Mouse (Mus musculus) erythroid progenitor cell, adult 5-6 weeks (primary cell): Measurements from ENCODE around the gene Pde4d. TPM values are rescaled to one million over a fixed set of nuclear protein-coding genes. Genes with fewer than 3 reads are reported as not detected.

ENCODE experiments used
- ATAC-seq: replicated peaks from 2 replicates; pipeline ENCODE4 v1.8.0; 2016; ENCODE audit warnings: moderate number of reproducible peaks, mild to moderate bottlenecking, moderate TSS enrichment, inconsistent platforms; ENCODE audit not compliant: poor library complexity, low FRiP score, severe bottlenecking
- total RNA-seq, 2 experiments: library from RNA; stranded (forward) in 1 of 2; stranded (reverse) in 1 of 2; fragments of 150-400 nt in 1 of 2; fragments of 186-747, 209-891 nt in 1 of 2; gene quantifications; 2 replicates each; pipeline versions ENCODE4 v1.2.3 to v1.2.4; 2015 to 2017; ENCODE audit warnings: low replicate concordance in 2 of 2

Pde4d gene
- total RNA-seq, 2 experiments from 2014 or later, result 61.3 to 82.2 TPM

DNA sequence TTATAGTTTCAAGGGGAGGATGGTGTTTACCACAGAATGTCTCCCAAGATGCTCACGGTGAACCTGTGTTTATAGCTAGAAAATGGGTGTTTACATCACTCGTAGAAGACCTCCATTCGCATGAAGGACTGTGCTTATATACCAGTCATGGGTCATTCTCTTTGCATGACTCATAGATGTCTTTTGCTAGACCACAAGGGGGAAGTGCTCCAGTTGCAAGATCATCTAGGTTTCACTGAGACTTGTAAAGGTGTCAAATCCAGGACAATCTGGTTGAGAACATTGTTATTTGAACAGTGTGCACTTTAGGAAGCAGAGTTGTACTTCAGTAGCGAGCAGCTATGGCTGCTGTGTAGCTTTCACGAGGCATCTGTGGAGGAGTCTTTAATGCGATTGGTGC, 35.3 kb downstream of the Pde4d start:
- no peak for ATAC-seq

DNA sequence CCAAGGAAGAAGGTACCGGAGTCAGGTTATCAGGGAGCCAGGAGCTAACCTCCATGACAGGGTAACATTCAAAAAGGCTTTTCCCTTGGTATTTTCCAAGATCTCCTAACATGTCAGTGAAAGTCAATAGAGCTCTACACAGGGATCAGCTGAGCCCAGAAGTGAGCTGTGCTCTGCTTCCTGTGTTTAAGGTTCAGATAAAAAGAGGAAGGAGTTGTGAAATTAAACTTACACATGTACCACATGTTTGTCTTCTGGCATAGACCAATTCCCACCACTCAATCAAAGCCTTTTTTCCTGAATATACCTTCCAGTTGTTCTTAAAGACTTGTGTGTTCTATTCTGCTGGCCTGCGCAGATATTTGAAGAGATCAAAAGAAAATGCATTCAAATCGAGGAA, 37.3 kb downstream of the Pde4d start:
- ATAC-seq, result no peak

DNA sequence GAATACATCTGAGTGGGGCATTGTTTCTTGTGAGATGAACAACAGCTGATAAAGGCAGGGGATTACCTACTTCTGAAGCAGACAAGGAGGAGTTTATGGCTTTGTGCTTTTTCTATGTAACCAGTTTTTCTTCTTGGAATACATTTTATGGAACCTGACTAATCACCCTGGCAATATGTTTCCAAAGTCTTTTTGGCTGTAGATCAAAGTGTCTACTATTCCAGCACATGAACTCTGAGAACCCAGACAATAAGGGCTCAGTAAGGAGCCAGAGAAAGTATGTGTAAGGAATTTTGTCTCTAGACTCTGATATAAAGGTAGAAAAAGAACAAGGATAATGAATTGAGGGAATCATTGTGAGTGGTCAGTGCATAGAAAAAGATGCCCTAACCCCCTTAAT, 40.1 kb downstream of the Pde4d start:
- no peak for ATAC-seq

DNA sequence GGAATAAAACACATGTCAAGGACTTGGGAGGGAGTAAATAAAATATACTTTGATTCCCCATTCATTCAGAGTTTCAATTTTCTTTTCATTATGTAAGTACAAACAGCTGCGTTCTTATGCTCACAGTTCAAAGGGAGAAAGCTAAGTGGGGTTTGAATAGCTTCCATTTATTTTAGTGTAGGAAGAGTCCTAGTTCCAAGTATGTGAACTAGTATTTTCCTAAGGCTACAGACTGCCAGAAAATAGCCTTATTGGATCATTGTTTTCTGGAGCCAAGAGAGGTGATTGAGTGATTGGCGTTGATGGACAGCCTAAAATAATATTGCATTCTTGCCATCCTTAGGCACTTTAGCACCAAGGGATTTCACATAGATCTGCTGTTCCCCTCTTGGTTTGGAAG, 41.1 kb downstream of the Pde4d start:
- no peak for ATAC-seq

DNA sequence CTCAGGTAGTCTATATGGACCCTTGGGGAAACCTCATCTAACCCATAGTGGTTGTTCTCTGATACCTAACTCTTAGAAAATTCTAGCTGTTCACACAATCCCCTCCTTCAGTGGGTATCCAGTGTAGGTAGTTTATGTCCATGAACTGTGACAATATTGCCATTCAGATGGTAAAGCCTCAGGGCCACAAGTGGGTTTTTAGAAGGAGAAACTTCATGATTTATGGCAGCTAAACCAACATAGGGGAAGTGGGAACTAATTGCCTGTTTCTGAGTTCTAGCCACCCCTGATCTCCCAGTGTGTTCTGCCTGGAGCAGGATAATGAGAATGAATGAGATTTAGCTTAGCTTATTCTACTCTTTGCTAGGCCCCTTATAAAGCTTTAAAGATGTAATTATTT, 43.1 kb downstream of the Pde4d start:
- no peak for ATAC-seq

DNA sequence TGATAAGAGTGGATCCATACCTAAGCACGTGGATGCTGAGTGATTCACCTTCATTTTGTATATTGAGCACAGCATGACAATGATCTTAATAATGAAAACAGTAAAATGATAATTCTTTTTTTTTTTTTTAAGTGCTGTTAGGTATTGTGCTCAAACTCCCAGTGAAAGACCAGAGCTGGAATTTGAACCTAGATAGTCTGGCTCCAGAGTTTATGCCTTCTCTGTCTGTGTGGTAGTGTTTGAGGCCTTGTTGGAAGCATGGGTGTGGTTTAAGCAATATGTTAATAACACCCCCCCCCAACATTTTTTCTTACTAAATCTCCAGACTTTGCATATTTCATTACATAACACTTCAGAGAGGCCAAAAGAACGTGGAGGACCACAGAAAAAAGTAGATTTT, 44.6 kb downstream of the Pde4d start:
- ATAC-seq, result no peak

DNA sequence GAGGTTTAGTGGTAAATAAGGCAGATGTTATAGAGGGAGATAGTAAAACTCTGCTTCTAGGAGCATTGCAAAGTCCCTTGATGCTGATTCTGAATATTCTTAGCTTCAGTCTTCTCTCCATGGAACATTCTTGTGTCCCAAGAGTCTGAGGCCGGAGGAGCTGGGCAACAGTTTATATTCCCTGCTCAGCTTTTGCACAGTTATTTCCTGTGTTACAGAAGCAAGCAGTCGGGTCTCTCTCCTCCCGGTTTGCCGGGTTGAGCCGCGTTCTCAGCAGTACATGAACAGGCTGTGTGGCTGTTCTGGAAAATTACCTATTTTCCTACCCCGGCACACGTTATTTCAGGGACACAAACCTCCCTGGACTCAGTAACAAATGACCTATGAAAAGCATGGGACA, 48.0 kb downstream of the Pde4d start:
- ATAC-seq, result no peak

DNA sequence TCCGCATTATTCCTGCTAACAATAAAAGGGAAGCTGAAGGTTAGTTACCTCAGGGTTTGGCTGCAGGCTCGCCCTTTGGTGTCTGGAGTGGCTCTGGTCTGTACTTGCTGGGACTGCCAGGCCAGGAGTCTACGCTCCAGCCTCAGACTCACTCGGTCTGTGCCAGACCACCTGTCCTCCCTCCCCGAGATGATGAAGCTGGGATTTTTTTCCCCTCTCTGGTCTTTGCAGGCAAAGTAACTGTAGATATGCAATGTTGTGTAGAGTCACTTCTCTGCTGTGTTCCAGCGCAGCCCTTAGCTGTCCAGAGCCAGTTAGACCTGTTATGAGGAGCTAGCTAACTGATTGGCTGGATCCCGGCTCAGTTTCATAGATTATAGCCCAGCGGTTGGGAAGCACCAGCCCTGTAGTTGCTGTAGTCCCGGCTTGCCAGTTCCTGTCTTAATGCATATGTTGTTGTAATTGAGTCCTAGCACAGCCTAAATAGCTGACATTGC, 48.5 kb downstream of the Pde4d start:
- no peak for ATAC-seq

DNA sequence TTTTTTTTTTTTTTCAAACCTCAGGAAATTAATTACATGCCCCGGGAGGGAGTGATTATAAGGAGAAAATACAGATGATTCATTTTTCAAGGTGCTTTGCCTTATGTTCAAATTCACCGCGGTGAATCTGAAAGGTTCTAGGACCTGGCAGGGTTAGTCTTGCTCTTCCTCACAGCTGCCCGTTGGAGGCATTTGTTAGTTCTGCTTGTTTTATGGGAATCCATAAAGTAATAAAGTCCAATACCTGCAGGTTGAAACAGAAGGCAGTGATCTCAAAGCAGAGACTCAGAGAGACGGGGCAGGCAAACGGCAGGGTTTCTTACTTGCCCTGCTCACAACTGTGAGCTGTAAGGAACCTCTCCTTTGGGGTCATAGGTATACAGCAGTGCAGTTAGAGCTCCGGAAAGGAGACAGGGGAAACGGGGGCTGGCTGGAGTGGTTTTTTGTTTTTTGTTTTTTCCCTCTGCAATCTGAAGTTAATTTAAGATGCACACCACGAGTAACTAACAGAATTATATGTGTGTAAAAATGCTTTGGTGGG, 49.1 kb downstream of the Pde4d start:
- no peak for ATAC-seq

DNA sequence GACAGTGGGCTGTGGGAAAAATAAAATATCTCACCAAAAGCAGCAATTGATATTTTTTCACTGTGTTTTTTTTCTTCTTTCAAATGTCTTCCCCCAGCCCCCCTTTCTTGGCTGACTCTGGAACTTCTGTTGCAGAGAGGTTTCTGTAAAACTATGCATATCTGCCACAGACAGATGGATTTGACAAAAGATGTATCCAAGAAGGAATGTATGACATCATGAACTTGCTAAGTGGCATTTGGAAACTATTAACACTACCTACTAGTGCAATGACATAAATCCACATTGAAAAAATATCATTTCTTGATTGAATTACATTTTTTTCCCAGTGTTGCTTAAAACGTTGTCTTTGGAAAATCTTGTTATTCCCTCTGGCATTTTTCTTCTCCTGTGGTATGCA, 51.6 kb downstream of the Pde4d start:
- no peak for ATAC-seq

DNA sequence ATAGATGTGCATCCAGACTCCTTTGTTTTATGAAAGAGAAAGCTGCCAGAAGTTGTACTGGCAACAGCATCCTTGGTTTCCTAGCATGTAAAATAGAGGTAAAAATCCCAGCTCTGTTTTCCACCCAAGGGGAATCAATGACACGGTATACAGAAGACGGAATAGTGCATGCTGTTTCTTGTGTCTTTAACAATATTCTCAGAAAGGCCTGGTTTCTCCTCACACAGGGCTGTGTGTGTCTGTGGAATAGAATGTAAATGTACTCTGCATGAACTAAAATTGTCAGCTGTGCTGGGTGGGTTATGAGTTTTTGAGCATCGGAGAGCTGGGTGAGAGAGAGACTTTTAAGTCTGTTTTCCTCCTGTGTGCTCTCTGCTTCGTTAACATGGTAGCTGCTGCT, 74.8 kb downstream of the Pde4d start:
- no peak for ATAC-seq

DNA sequence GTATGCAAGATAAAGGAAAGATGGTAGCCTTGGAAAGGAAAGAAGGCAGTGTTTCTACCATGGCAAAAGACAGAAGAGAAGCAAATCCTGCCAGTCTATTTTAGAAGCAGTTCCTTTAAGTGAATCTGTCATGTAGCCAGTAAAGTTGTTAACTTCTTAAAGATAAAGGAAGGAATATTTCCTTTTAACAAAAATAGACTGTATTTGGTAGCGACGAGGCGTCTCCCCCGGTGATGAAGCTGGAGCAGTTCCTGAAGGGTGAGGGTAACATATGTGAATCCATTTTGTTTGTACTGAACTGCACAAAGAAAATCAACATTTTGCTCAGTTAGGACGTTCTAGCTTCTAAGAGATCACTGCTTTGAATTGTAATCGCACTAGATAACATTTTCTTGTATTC, 75.2 kb downstream of the Pde4d start:
- no peak for ATAC-seq

DNA sequence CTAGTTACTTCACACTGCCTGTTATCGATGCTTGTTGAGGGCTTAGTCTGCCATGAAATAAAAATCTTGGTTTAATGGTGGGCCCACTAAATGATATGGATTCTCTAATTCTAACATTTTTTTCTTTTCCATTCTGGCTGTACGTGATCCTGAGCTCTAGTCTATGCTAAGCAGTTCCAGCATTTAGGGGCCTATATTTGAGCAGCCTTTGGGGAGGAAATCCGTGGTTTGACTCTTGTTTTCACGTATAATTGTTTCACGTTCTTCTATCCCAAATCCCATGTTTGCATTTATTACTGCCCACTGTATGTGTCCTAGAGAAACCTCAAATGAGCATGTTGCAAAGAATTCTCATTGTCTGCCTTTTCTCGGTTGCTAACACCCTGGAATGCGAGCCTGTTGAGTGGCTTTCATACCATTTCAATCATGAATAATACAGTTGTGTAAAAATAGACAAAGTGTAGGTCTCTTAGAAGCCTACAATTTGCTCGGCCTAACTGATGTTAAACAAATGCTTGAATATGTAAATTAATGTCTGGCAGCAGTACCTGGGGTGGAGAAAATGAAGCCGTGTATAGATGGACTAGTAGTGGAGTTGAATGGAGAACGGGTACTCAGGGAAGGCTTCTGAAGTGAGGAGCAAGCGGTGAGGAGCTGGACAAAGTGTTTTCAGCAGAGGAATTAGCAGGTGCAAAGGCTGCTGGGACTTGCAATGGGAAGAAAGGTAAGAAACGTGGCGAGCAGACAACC, 76.7 kb downstream of the Pde4d start:
- no peak for ATAC-seq

DNA sequence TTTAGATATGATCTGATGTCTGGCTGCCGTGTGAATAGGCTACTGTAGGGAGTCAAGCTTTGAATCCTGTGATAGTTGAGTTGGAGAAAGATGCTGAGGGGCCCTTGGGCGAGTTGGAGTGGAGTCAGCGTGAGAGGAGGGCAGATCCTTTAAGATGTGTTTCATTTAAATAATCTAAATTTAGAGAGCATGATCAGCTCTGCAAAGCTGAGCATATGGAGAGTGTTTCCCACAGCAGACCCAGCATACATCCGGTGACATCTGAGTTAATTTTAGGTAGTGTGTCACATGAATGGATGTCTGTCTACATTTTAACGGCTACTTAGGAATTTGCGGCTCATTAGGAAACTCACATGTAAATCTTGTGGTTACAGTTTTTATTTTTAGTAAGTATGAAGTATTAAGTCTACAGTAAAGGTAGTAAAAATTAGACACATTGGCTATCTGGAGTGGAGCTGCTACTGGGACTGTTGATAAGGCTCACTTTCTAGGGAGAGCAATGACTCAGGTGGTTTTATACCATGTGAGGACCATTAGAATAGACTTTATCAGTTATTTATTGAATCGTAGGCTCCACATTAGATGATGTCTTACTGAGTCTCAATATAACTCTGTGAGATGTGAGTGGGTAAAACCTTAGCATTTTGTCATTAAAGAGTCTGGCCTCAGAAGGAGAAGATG, 77.5 kb downstream of the Pde4d start:
- ATAC-seq, result no peak

DNA sequence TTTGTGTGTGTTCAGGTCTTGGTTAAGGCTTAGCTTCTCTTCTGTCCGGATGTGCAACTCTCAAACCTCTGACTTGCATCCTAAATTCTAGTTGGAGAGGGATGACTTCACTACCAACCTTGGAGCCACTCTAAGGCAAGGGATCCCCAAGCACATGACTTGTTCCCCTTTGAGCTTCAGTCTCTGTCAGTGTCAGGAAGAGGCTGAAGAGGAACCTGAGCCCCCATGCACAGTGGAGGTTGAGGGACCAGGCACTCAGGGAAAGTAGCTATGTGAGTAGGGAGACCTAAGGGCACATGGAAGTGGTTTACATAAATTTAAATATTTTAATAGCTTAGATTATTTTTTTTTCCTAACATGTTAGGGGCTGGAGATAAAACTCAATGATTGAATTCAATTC, 78.6 kb downstream of the Pde4d start:
- ATAC-seq, result no peak

DNA sequence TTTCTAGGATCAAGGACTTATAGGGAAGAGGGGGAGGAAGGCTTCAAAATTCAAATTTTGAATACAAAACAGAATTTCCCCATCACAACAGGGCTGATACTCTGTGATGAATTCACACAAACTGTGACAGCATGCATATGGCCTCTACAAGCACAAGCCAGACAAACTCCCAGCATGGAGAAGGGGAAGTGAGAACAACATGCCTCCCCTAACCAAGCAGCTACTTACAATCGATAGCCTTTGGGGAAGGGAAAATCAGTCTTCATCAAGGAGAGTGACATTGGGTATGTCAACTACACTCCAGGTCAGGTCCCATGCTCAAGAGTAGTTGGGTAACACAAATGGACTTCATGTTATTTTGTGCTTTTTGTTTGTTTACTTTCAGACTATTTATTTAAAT, 83.1 kb downstream of the Pde4d start:
- ATAC-seq, result no peak

DNA sequence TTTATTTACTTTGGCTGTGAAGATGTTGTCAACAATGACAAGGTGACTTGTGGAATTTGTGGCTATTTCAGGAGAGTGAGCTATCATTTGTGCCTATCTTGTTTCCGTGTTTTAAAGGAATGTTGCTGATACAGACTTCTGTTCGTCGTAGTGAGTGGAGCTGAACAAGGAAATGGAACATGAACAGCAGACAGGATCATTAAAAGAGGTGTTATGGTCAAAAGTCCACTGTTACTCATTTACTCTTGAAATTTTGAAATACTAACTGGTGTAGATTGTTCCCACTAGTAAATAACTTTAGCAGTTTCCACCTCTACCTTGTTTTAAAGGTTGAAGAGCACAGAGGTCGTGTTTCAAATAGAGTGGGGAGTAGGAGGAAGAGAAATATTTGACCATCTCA, 86.7 kb downstream of the Pde4d start:
- no peak for ATAC-seq

DNA sequence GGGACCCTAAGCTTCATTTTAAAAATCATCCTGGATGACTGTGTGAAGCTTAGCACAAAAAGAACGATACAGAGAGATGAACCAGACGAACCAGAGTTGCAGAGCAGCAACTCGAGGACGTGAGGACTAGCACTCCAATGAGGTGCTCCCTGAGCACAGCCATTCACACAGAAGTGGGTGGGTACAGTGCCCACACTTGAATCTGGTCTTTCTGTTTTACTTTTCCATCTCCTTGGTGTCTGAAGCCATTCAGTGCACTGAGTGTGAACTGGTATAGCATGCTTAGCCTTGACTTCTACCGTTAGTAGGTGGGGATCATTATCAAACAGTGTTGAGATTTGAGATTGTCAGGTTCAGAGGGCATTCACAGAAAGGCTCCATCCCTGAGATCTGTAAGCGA, 87.2 kb downstream of the Pde4d start:
- no peak for ATAC-seq

DNA sequence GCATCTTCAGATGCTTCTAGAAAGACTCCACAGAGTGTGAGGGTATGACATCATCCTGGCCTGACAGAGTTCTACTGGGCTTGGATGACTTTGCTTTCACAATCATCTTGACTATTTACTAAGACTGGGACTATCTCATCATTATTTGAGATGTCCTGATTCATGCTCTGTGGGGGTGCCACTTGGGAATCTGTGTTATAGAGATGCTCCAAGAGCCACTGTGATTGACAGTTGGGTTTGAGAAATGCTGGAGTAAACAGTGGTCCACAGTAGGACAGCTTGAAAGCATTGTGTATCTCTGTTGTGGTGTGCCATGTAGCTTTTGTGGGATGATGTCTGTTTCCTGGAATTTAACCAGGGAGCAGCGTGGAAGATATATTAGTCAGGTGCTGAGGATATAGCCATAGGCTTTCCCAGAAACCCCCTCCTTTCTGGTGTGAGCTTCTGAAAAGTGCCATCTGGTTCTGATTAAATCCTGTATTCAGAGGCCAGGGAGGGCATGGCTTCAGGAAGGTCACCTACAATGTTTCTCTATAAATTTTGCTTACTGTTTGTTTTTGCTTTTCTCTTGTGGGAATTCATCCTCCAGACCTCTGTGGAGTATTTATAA, 89.1 kb downstream of the Pde4d start:
- ATAC-seq, result no peak

DNA sequence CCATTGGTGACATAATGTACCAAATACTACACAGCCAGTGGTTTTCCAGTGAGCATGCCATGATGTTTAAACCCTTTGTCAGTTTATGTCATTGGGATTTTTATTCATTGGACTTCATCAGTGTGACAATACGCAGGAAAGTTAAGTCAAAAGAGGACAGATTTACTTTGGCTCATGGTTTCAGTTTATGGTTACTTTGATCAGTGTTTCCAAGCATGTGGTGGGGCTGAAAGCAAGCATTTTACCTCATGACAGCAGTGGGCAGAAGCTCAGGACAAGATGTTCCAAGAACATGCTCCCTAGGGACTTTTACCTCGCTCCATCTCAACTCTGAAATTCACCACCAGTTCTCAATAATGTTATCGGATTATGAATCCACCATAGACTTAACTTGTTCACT, 91.7 kb downstream of the Pde4d start:
- no peak for ATAC-seq

DNA sequence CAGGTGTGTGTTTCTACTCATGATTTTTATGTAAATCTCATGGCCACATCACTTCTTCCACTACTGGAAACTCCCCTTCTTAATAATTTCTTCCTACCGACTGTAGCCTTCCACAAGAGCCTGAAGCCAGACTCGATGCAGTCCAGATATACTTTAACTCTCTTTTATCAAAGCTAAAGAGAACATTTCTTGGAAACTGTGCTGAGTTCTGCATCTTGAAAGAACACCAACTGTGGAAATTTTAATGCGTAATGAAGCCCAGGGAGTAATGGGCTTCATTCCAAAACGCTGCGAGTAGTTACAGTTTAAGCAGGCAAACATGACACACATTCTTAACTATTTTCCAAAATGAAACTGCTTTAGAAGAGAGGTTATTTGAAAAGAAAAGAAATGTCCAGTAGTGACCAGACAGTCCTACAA, 92.6 kb downstream of the Pde4d start:
- no peak for ATAC-seq
